Mouse (Mus musculus) small intestine, adult 2 months (tissue): ENCODE data around the gene Ccnyl1.

Experiments
- CTCF ChIP-seq: fragments of 200-500 bp; IDR thresholded peaks from 2 replicates; pipeline ENCODE4 v1.5.1; 2012; ENCODE audit warnings: low read depth, mild to moderate bottlenecking, control low read depth, inconsistent platforms, low read length, moderate library complexity, mixed read lengths; ENCODE audit not compliant: insufficient replicate concordance, insufficient read length; ENCODE audit errors: extremely low read depth
- POLR2A ChIP-seq: fragments of 200-500 bp; IDR thresholded peaks from 2 replicates; pipeline ENCODE4 v1.6.1; 2012; ENCODE audit warnings: low read depth, mild to moderate bottlenecking, control low read depth, inconsistent platforms, low read length, moderate library complexity

DNA sequence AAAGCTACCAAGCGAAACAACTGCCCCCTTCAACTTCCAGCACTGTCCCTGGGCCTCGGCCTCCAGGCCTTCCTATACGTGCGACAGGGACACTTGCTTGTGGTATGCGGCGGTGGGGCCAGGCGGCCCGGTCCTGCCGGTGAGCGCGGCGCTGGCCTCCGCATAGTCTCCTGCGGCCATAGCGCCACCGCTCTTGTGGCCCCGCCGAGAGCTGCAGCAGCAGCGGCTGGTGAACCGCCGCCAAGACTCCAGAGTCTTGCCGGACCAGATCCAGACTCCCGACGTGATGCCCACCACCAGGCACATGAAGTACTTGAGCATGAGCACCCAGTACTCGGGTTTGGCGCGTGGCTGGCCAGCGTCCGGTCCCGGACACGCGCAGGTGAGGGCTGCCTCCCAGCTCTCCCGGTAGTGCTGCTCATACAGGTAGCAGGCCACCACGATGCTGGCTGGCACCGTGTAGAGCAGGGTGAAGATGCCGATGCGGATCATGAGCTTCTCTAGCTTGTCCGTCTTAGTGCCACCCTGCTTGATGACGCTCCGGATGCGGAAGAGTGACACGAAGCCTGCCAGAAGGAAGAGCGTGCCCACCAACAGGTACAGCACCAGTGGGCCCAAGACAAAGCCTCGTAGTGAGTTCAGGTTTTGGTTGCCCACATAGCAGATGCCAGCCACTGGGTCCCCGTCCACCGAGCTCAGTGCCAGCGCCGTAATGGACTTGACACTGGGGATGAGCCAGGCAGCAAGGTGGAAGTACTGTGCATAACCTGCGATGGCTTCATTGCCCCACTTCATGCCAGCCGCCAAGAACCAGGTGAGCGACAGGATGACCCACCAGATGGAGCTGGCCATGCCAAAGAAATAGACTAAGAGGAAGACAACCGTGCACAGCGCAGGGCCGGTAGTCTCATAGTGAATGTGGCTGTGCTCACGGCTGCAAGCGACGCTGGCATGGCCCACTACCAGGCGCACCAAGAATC is 44.8 kb downstream of the Ccnyl1 start:
- TF ChIP-seq POLR2A, result no peak
- no peak for TF ChIP-seq CTCF
